Mouse (Mus musculus) embryo, embryonic 11.5 days (tissue): Measurements from ENCODE around the gene Psme3.

Experiments
- DNase-seq: peaks from one replicate; pipeline ENCODE4 v3.0.0-alpha.2; 2012; ENCODE audit warnings: low read depth, low spot score

Gene Psme3

DNA sequence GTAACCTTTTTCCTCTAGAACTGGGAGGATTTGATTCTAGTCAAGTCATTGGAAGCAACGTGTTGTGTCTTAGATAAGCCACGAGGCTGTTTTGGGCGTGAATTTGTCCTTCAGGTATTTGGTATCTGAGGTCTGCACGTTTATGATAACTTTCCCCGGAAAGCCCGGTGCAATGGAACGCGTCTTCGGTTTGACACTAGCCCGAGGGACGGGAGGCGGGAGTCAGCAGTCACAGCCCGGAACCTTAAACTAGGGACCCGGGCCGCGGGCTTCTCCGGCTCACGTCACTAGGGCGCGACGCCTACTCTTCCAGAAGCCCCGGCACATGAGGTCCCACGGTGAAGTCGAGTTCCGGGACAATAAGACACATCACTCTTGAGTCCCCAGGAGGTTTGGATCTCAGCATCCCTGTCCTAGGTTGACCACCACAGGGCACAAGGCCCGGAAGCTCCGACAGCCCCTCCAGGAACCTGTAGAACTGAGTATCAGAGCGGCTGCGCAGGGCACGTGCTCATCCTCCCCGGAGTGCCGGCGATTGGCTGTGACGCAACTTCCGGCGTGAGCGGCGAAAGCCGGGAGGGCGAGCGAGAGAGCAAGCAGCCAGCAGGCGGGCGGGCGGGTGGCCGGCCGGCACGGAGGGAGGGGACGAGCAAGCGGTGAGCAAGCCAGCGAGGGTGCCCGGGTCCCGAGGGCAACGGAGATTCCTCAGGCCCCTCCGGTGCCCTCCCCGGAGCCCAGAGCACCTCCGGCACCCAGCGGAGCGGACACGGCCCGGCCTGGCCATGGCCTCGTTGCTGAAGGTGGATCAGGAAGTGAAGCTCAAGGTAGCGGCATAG, at the start of gene Psme3:
Gene Psme3 (plus strand): TSS at position 549 of the 836 bp plus-strand sequence.
- peak; percentile 87 for DNase-seq

DNA sequence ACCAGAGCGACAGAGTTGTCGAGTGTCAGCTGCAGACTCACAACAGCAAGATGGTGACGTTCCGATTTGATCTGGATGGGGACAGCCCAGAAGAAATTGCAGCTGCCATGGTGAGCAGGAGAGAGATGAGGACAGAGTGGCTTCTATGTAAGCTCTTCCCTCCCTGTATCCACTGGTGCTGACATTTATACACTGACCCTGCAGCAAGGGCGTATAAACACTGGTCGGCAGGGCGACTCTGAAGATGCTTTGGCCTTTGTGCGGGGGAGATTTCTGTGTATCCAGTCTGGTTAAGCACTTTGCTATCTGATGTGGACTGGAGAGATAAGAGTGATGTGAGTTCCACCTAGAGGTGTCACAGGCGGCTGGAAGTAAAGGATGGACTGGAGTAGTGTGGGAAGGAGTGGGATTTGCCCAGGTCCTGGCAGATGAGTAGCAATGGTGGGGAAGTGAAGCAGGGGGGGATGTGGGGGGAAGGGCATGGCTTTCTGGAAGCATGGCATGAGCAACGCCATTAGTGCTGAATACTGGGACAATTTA, 46.4 kb upstream of the Psme3 start:
- DNase-seq = no peak

DNA sequence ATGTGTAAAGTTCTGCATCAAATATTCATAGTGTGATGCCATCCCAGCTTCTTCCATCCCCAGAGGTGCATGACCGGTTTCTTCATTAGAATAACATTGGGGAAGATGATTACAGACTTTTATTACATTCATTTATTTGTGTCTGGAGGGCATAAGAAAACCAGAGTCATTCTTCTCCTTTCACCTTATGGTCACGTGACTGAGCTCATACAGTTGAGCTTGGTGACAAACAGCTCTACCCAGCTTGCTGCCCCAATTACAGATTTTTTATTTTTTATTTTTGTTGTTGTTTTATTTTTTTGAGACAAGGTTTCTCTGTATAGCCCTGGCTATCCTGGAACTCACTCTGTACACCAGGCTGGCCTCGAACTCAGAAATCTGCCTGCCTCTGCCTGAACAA, 43.6 kb upstream of the Psme3 start:
- DNase-seq = no peak

DNA sequence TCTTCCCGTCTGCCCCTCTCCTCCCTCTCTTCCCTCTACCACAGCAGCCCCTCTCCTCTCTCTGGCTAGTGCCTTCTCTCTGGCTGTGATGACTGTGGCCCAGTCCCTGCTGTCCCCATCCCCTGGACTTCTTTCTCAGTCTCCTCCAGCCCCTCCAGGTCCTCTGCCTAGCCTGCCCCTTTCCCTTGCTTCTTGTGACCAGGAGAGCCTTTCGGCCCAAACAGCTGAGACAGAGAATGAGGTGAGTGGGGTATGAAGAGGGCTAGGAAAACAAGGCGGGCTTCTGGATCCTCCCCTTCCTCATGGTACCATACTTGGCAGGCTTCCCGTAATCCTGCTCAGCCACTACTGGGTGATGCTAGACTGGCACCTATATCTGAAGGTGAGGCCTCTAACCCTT, 40.7 kb upstream of the Psme3 start:
- no peak for DNase-seq

DNA sequence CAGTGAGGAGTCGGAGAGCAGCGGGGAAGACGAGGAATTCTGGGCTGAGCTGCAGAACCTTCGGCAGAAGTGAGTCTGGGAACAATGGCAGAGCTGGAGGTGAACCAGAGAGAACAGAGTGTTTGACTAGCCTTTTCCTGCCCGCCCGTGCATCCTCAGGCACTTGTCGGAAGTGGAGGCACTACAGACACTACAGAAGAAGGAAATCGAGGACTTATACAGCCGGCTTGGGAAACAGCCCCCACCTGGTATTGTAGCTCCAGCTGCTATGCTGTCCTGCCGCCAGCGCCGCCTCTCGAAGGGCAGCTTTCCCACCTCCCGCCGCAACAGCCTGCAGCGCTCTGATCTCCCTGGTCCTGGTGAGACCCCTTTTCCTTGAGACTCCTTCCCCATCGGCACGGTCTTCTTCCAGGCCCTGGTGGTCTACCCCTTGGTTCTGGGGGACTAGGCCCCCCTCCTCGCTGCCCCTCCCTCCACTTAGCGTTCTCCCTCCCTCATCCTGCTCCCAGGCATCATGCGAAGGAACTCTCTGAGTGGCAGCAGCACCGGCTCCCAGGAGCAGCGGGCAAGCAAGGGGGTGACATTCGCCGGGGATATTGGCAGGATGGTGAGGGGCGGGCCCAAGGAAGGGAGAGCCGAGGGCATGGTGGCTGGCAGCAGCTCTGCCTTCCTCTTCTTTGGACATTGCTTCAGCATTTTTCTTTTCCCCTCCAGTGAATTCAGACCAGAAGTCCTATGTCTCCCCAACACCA, 39.5 kb upstream of the Psme3 start:
- no peak for DNase-seq

DNA sequence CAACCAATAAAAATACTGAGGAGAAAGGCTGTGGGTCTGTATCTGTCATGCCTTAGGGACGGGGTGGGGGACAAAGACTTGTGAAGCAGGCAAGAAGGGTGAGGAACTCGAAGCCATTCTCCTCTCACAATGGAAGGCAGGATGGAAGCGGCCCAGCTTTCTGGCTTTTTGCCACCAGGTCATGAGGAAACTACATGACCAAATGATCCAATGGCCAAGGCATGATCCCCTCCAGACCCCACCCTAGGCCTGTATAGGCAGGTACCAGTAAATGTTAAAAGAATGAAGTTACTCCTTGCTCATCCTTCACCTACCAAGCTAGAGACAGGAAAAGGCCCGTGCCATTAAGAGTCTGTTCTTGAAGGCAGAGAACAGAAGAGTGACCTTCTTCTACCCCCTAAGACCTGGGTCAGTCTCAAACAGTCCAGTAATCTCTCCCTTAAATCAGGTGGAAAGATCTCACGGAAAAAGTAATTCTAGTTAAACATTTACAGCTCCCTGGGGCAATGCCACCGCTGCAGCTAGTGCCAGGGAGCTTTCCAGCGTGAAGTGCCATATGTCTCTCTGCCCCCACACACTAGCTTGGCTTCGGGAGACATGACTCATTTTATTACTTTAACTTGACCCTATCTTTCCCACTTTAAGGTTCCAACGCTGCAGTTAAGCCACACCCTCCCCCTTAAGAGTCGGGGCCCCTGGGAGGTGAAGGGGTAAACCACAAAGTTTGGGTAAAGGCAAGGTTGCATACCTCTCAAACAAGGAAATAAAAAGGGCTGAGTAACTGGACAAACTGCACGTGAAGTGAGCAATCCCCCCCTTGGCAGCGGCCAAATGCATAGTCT, 38.4 kb upstream of the Psme3 start:
- DNase-seq = no peak

DNA sequence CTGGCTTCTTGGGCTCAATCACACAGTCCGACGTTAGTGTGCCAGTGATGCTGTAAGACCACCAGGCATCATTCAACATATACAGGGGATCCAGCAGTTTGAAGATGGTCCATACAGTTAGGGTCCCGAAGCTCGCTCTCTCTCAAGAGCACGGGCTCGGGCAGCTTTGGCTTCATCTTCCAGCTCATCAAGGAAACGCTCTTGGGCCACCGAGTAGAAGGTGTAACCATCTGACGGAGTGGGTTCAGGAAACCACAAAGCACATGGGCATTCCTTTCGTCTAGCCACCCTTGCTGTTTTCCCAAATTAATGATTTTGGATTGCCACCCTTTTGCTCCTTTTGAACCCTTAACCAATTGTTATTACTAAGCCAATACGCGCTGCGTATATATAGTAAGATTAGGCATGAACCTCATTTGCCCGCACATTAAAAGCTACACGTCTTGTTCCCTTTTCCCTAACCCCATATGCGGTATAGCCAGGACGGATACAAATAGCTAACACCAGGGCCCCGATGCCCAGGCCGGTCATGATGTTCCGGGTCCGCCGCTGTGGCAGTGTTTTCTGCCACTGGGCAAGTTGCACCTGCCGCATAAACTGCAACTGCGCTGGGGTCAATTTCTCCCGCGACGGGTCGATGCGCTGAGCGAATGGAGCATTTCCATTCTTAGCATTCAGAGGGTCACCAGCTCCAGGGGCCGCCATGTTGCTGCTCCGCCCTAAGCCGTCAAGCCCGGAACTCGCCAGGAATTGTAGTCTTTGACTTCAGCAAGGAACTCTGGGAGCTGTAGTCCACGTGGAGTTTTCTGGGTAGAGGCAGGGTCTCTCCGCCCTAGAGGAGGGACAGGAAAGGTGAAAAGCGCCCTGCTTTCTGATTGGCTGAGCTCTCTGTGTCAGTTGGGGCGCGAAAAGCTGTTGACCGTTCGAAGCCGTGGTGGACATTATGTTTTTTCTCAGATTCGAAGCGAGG, 37.5 kb upstream of the Psme3 start, which contains the start of the genes Cntd1 and Coa3:
Gene Cntd1 (plus strand): TSS at position 790 of the 970 bp plus-strand sequence.
Gene Coa3 (minus strand): TSS at position 892 of the 970 bp plus-strand sequence.
- DNase-seq = peak; percentile 84

DNA sequence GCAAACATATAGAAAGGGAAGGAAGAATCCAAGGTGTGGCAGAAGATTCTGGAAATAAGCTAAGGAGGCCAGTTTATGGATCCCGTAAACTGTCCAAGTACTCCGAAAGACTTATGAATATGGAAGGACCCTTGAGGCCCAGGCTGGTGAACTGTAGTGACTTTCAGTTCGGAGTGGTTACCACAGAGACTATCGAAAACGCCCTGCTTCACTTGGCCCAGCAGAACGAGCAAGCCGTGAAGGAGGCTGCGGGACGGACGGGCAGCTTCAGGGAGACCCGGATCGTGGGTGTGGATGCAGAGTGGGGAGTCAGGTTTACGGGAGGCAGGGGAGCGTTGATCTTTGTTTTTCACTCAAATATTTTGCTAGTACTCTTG, 36.8 kb upstream of the Psme3 start:
- no peak for DNase-seq

DNA sequence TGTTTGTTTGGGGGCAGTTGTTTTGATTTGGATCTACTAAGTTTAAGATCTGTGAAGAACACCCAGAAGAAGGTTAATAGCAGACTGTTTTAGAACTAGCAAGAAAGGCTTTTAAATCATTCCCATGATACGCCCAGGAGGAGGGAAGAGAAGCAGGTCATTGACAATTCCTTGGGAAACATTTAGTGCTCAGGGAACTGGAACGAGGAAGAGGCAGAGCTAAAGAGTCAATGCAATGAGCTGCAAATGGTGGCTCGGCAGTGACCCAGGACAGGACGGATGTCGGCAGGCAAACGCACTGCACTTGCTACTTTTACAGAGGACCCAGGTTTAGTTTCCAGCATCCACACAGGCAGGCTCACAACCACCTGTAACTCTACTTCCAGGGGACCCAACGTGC, 35.2 kb upstream of the Psme3 start:
- DNase-seq = no peak

DNA sequence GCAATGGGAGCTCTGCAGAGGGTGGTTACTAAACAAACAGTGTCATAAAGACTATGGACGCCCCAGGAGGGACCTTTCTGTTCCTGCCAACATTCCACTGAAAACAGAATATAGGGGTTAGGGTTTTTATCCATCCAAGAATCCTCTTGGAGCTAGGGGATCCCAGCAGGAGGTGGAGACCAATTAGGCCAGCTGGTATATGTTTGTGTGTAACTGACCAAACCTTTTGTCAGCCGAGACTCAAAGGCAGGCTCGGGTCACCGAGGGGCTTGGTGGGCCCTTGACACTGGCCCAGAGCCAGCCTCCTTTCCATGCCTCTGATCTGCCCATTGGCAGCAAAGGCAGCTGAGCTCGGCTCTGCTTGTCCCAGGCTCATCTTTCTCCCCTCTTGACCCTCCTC, 33.1 kb upstream of the Psme3 start:
- no peak for DNase-seq

DNA sequence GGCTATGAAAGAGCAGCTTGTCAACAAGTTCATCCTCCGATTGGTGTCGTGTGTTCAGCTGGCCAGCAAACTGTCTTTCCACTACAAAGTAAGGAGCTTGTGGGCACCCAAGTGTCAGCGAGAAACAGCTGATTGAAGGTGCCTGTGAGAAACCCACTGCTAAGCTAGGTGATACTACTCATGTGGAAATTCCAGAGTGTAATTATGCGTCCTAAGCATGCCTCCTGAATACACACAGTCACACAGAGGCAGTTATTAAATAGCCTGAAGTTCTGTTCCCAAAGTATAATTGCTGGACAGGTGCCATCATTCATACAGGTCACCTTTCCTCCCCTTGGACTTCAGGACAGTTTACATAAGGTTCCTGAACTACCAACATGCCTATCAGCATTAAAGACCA, 32.2 kb upstream of the Psme3 start:
- DNase-seq = no peak

DNA sequence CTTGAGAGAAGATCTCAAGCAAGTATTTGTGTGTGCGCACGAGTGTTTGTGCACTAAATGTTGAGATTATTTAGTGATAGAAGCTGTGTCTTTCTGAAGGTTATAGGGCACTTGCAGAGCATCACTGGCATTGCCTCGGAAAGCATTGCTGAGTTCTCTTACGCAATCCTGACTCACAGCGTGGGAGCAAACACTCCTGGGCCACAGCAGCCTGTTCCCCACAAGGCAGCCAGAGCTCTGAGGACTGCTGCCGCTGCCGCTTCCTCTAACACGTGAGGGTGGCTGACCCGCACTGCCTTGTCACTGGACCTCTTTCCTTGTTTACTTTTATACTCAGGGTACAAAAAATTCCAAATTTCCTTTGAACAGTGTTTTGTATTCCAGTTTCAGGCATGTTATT, 28.7 kb upstream of the Psme3 start:
- no peak for DNase-seq

DNA sequence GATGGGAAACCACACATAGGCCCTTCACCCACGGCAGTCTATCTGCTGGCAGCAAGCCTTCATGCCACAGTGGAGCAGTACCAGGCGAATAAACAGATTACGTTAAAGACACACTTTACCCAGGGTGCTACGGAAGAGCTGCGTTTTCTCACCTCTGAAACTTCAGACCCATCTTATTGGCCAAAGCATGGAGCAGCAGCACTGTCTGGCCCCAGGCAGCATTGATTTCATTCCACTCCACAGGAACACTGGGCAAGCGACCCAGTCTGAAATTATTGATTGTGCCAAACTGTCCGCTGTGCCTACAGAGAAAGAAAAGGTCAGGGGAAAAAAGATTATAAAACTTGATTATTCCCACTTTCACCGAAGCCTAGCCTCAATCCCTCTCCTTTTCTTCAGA, 24.8 kb upstream of the Psme3 start:
- no peak for DNase-seq

DNA sequence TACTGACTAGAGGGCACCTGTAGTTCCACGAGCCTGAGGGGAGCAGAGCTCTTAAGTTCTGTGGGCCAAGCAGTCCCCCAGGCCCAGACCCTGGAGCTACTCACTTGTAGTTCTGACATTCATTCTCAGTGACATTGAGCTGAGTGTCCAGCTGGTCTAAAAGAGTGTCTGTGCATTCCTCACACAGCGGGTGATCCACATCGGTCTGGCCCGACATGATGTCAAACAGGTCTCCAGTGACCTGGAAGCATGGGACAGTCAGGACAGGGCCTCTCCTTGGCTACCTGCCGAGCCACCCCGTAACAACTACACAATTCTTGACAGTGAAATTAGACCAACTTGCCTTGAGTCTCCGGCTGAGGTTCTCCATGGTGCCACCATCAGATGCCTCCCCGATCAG, 20.8 kb upstream of the Psme3 start:
- DNase-seq = no peak

DNA sequence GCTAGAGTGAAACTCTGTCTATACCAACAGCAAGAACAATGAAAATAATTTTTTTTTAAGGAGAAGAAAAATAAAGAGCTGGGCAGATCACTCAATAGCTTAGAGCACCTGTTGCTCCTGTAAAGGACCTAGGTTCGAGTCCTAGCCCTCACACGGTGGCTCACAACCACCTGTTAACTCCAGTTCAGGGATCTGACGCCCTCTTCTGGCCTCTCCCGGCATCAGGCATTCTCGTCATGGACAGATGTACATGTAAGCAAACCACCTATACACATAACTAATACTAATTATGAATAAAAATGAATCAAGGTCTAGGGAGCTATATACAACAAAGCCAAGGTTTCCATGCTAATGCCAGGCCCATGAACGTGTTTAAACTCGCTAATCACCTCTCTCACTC, 15.1 kb upstream of the Psme3 start:
- DNase-seq = no peak

DNA sequence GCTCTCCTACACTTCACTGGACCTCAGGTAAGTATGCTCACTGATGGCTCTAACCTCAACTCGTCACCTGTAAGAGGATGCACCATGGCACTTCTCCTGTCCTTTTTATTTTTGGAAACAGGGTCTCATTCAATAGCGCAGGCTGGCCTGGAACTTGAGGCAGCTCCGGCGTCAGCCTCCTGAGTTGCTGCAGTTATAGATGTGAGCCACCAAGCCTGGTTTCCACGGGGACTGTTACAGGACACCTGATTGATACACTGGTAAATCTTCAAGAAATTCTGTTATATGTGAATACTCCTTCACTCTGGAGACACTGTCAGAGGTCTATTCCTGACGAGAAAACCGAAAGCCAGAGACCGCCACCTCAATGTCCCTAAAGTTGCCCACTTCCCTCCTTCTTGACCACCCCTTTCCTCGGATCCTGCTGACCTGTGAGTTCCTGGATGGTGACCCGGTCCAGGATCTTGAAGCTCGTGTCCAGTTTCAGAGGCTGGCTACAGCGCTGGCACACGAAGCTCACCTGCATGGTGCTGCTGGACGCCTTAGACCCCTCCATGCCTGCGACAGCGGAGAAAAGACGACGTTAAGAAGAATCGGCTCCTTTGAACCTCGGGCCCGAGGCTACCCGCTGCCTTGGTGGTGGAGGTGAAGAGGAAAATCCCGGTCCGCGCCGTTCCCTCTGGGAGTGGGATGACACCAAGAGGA, 14.6 kb upstream of the Psme3 start:
- no peak for DNase-seq

DNA sequence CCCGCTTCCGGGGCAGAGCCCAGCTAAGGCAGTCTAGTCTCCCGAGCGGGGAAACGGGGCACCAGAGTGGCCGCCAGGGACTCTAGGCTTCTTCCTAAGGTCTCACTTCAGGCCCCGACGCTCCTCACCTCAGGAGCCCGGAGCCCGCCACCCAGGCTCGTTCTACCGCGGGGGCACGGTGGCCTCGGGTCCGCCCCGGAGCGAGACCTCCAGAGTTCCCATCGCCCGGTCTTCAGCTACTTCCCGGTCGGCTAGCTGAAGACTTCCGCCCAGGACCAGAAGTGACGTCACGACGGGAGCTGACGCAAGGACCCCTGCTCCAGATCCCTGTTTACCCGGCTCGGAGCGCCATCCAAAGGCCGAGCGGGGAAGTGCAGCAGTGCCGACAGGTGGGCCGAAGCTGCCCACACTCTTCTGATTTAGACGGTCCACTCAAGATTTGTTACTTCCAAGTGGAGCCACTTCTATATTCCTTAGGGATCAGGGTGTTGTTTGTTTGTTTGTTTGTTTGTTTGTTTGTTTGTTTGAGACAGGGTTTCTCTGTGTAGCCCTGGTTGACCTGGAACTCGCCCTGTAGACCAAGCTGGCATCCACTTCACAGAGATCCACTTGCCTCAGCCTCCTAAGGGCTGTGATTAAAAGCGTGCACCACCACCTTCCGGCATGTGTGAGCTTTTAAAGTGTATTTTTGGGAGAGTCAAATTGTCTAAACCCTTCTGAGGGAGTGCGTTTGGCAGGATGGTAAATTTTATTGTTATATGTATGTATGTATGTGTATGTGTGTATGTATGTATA, 13.8 kb upstream of the Psme3 start, which contains the start of gene Becn1:
Gene Becn1 (minus strand): TSS at position 283 of the 795 bp plus-strand sequence.
- DNase-seq = peak; percentile 93

DNA sequence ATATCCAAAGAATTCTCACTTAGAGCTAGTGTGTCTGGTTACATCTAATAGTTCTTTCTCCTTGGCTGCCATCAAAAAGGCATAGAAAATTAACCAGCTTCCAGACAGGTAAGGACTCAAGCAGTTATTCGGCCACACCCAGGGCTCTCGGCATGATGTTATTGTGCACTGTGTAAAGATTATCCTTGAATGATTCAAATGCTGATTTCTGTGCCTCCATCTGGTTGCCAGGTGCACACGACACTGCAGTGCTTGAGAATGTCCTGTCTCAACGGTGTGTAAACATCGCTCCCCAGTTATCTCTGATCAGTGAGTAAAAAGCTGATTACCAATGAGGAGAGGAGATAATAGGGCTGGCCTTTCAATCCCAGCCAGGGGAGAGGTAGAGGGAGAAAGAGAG, 8.3 kb upstream of the Psme3 start:
- DNase-seq = no peak

DNA sequence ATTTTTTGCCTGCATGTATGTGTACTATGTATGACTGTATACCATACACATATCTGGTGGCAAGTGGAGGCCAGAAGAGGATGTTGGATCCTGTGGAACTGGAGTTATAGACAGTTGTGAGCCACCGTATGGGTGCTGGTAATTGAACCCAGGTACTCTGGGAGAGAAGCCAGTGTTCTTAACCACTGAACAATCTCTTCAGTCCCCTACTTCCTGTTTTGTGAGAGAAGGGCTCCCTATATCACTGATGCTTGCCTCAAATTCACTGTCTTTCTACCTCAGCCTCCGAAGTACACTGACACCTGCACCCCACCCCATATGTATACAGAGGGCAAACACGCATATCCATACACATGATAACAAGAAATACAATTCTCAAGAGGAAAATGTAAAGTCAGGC, 4.9 kb upstream of the Psme3 start:
- no peak for DNase-seq
